Mouse (Mus musculus) embryonic facial prominence, embryonic 13.5 days (tissue): ENCODE data around the gene Sycp2. TPM values are rescaled to one million over a fixed set of nuclear protein-coding genes. Genes with fewer than 3 reads are reported as not detected.
A peak's percentile ranks its signal among the peaks of the same experiment; 100 is the strongest.

Experiments used
- ATAC-seq: fragments of 200-750 bp; cut with Nextera tagmentation; 2 replicates; pipeline ENCODE4 v1.8.0; 2017; ENCODE audit warnings: low read depth; ENCODE audit not compliant: insufficient number of reproducible peaks, insufficient read depth, low FRiP score, low TSS enrichment
- H3K27ac ChIP-seq: fragments of 300-500 bp; sonication (generic); 2 replicates; pipeline ENCODE4 v1.5.1; 2015; ENCODE audit warnings: moderate library complexity, mild to moderate bottlenecking, inconsistent platforms
- H3K27me3 ChIP-seq: fragments of 300-500 bp; sonication (generic); 2 replicates; pipeline ENCODE4 v1.6.1; 2015; ENCODE audit warnings: mild to moderate bottlenecking, inconsistent platforms
- H3K36me3 ChIP-seq: fragments of 300-500 bp; sonication (generic); 2 replicates; pipeline ENCODE4 v1.6.1; 2015; ENCODE audit warnings: mild to moderate bottlenecking, inconsistent platforms
- H3K4me1 ChIP-seq: fragments of 300-500 bp; sonication (generic); 2 replicates; pipeline ENCODE4 v1.6.1; 2015; ENCODE audit warnings: inconsistent platforms
- H3K4me2 ChIP-seq: fragments of 300-500 bp; sonication (generic); 2 replicates; pipeline ENCODE4 v1.6.1; 2015; ENCODE audit warnings: moderate library complexity, mild to moderate bottlenecking, inconsistent platforms
- H3K4me3 ChIP-seq: fragments of 300-500 bp; sonication (generic); 2 replicates; pipeline ENCODE4 v1.5.1; 2015; ENCODE audit warnings: mild to moderate bottlenecking, inconsistent platforms
- H3K9ac ChIP-seq: fragments of 300-500 bp; sonication (generic); 2 replicates; pipeline ENCODE4 v1.6.1; 2015; ENCODE audit warnings: mild to moderate bottlenecking, inconsistent platforms
- H3K9me3 ChIP-seq: fragments of 300-500 bp; sonication (generic); 2 replicates; pipeline ENCODE4 v1.6.1; 2016; ENCODE audit warnings: inconsistent platforms
- WGBS: fragments of 180-500 bp; shearing (Covaris S2); methylation state at CpG from one replicate; pipeline ENCODE4 v1.1.7; 2015; ENCODE audit warnings: mixed read lengths; 5-methylcytosine and 5-hydroxymethylcytosine counted together
- polyA plus RNA-seq: library from polyadenylated mRNA; unstranded; fragments of >200 nt; fragmentation: Nextera tagmentation; extraction: Ambion mirVana; gene quantifications from 2 replicates; pipeline ENCODE4 v1.2.1, GENCODE M21; 2015

Sycp2 gene
- polyA plus RNA-seq, 1 experiment from 2014 or later: 0.10 TPM

DNA sequence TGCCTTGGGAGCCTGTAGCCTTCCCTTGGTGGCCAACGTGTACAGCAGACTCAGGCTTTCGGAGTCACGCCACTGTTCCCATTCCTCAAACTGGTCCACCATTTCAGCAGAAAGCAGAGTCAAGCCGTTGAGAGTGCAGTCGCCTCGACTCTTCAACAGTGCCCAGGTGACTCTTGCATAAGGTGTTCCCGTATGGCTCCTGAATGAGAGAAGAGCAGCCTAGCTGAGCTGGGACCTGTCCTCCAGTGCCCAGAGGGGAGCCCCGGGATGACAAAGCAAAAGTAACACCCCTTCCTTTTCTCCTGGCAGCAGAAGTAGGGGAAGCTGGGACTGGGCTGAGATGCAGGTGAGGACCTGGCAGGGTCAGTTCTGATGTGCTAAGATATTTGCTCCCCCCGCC is 20.7 kb upstream of the Sycp2 start:
- peaks cover 5% of the 10 kb centered on the region for H3K4me1 ChIP-seq
- 82% methylated on average over 9 of the region's 9 CpGs for WGBS
- no peaks in the 10 kb centered on the region for H3K9me3 ChIP-seq
- H3K9ac ChIP-seq: no peak overlapping the region
- no peak overlapping the region for H3K4me3 ChIP-seq
- no peak overlapping the region for H3K4me2 ChIP-seq
- H3K36me3 ChIP-seq: no peaks in the 10 kb centered on the region
- no peak overlapping the region for H3K27ac ChIP-seq
- peaks cover 6% of the 10 kb centered on the region; the same call in 1 of the 2 replicates for H3K27me3 ChIP-seq
- no peak for ATAC-seq

GRCm38 (mm10) chr2:178427181-178427580 is 19.7 kb upstream of the Sycp2 start:
- Histone ChIP-seq H3K4me2 (no peak overlapping the region), H3K9ac (no peak overlapping the region), H3K9me3 (no peaks in the 10 kb centered on the region), H3K4me1 (peaks cover 15% of the 10 kb centered on the region), H3K36me3 (no peaks in the 10 kb centered on the region), H3K27me3 (peaks cover 6% of the 10 kb centered on the region; the same call in 1 of the 2 replicates), H3K27ac (no peak overlapping the region), H3K4me3 (no peak overlapping the region)
- 88% methylated on average over 5 of the region's 5 CpGs for WGBS
- no peak for ATAC-seq

- no peaks in the 10 kb centered on the region for H3K36me3 ChIP-seq
- ATAC-seq: no peak
- no peak overlapping the region for H3K4me3 ChIP-seq
- H3K4me1 ChIP-seq: peaks cover 25% of the 10 kb centered on the region
- H3K27ac ChIP-seq: no peak overlapping the region
- no peaks in the 10 kb centered on the region for H3K9me3 ChIP-seq
- H3K4me2 ChIP-seq: no peak overlapping the region
- H3K27me3 ChIP-seq: peaks cover 6% of the 10 kb centered on the region; the same call in 1 of the 2 replicates
- no peak overlapping the region for H3K9ac ChIP-seq
- 24% methylated on average over 4 of the region's 4 CpGs for WGBS
These were observed 18.7 kb upstream of the Sycp2 start for GRCm38 (mm10) chr2:178426229-178426628.

DNA sequence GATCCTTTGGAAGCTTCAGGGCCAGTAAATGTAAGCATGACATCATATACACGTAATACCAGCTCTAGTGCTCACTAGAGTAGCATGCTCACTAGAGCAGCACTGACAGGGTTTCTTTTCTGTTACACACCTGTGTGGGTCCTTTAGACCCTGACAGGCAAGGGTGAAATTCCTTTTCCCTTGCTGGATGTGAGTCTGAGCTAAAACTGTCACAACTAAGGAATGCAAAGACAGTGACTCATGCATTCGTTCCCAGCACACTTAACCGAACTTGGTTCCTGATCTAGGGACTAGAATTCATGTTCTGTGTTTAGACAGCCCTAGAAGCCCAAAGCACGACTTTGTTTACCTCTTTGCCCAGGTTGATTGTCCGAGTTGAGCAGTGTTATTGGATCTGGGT is 15.7 kb upstream of the Sycp2 start:
- 67% methylated on average over 5 of the region's 5 CpGs for WGBS
- ATAC-seq: no peak
- Histone ChIP-seq H3K9me3 (no peaks in the 10 kb centered on the region), H3K4me2 (no peak overlapping the region), H3K36me3 (peaks cover under 1% of the 10 kb centered on the region), H3K4me1 (peaks cover 27% of the 10 kb centered on the region), H3K9ac (no peak overlapping the region), H3K27me3 (peaks cover 6% of the 10 kb centered on the region; the same call in 1 of the 2 replicates), H3K27ac (no peak overlapping the region), H3K4me3 (no peak overlapping the region)

DNA sequence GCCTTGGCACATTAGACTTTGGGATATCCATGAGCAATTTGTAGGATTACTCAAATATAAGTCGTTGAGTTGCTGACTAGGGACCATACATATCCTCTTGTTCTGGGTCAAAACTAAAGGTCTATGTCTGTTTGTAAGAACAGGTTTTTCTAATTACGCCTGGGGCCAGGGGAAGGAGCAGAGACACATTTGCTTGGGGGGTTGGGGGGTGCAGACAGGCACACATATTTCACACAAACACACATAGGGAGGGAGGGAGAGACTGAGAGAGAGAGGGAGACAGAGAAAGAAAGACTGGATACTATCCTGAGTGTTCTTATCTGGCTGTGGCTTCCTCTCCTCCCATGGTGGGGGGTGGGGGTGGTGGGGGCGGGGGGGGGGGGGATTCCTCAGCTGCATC is 14.7 kb upstream of the Sycp2 start:
- Histone ChIP-seq H3K9ac (no peak overlapping the region), H3K4me3 (no peak overlapping the region), H3K36me3 (peaks cover 6% of the 10 kb centered on the region), H3K9me3 (no peaks in the 10 kb centered on the region), H3K27ac (no peak overlapping the region), H3K4me2 (no peak overlapping the region), H3K27me3 (peaks cover 4% of the 10 kb centered on the region; the same call in 1 of the 2 replicates), H3K4me1 (peaks cover 27% of the 10 kb centered on the region)
- WGBS: 15% methylated on average over 2 of the region's 3 CpGs
- ATAC-seq: no peak

DNA sequence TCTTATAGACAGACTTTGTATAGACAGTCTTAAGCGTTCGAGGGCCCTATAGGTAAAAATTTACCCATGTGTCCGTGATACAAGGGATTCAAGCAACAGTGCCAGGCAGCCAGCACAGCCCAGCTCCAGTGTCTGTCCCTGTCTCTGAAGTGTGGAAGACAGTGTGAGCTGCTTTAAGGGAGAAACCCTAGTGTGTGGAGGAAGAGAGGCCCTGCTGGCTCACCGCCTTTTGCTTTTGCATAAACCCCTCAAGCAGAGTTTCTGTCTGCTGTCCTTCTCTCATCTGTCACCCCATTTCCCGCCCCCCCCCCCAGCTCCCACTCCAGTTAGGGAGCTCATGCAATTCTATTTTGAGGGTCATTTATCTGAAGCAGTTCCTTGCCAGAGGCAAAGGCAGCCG is 14.1 kb upstream of the Sycp2 start:
- no peak for ATAC-seq
- Histone ChIP-seq H3K27ac (peak overlapping the region; percentile 57), H3K4me2 (no peak overlapping the region), H3K27me3 (no peaks in the 10 kb centered on the region), H3K9me3 (no peaks in the 10 kb centered on the region), H3K9ac (no peak overlapping the region), H3K4me1 (peaks cover 27% of the 10 kb centered on the region), H3K4me3 (no peak overlapping the region), H3K36me3 (peaks cover 6% of the 10 kb centered on the region)
- WGBS: 37% methylated on average over 6 of the region's 6 CpGs

DNA sequence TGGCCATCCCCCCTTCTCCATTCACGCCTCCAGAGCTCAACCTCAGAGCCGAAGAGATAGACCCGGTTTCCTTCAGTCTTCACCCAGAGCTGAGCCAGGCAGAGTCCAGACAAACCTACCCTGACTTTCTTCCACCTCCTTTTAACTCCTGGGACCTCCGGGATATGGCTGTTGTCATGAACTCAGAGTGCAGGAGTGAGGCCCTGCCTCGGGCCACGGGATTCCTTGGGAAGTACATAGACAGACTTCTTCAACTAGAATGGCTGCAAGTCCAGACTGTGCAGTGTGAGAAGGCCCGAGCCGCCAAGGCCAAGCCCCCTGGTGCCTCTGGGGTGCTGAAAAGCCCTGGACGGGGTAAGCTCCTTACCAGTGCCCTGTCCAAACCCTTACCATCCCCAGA is 13.1 kb upstream of the Sycp2 start:
- no peak overlapping the region for H3K4me3 ChIP-seq
- H3K4me2 ChIP-seq: no peak overlapping the region
- H3K9me3 ChIP-seq: no peaks in the 10 kb centered on the region
- no peaks in the 10 kb centered on the region for H3K27me3 ChIP-seq
- no peak for ATAC-seq
- H3K36me3 ChIP-seq: peaks cover 6% of the 10 kb centered on the region
- no peak overlapping the region for H3K9ac ChIP-seq
- 78% methylated on average over 9 of the region's 9 CpGs for WGBS
- H3K27ac ChIP-seq: no peak overlapping the region
- peaks cover 27% of the 10 kb centered on the region for H3K4me1 ChIP-seq

- Histone ChIP-seq H3K4me1 (peaks cover 35% of the 10 kb centered on the region), H3K36me3 (peaks cover 6% of the 10 kb centered on the region), H3K27ac (no peak overlapping the region), H3K4me3 (no peak overlapping the region), H3K9ac (no peak overlapping the region), H3K9me3 (no peaks in the 10 kb centered on the region), H3K4me2 (no peak overlapping the region), H3K27me3 (peaks cover 18% of the 10 kb centered on the region)
- WGBS: 68% methylated on average over 4 of the region's 4 CpGs
- ATAC-seq: no peak
These were observed 9.5 kb upstream of the Sycp2 start for GRCm38 (mm10) chr2:178416970-178417369.

- ATAC-seq: no peak
- H3K9me3 ChIP-seq: no peaks in the 10 kb centered on the region
- peaks cover 22% of the 10 kb centered on the region for H3K27me3 ChIP-seq
- H3K36me3 ChIP-seq: peaks cover 6% of the 10 kb centered on the region
- no peak overlapping the region for H3K27ac ChIP-seq
- H3K4me1 ChIP-seq: peaks cover 30% of the 10 kb centered on the region
- H3K4me2 ChIP-seq: no peak overlapping the region
- 45% methylated on average over 13 of the region's 13 CpGs for WGBS
- H3K4me3 ChIP-seq: no peak overlapping the region
- no peak overlapping the region for H3K9ac ChIP-seq
These were observed 8.9 kb upstream of the Sycp2 start for GRCm38 (mm10) chr2:178416427-178416826.

GRCm38 (mm10) chr2:178415150-178415448 is 7.6 kb upstream of the Sycp2 start:
- peak overlapping the region; percentile 66 for H3K4me3 ChIP-seq
- no peaks in the 10 kb centered on the region for H3K9me3 ChIP-seq
- 22% methylated on average over 3 of the region's 3 CpGs for WGBS
- peaks cover 22% of the 10 kb centered on the region for H3K27me3 ChIP-seq
- peaks cover 23% of the 10 kb centered on the region for H3K4me1 ChIP-seq
- peak overlapping the region; percentile 75; the same call in 1 of the 2 replicates for H3K9ac ChIP-seq
- no peak for ATAC-seq
- peak overlapping the region; percentile 100 for H3K4me2 ChIP-seq
- peaks cover 6% of the 10 kb centered on the region for H3K36me3 ChIP-seq
- peak overlapping the region; percentile 51; the same call in 1 of the 2 replicates for H3K27ac ChIP-seq

DNA sequence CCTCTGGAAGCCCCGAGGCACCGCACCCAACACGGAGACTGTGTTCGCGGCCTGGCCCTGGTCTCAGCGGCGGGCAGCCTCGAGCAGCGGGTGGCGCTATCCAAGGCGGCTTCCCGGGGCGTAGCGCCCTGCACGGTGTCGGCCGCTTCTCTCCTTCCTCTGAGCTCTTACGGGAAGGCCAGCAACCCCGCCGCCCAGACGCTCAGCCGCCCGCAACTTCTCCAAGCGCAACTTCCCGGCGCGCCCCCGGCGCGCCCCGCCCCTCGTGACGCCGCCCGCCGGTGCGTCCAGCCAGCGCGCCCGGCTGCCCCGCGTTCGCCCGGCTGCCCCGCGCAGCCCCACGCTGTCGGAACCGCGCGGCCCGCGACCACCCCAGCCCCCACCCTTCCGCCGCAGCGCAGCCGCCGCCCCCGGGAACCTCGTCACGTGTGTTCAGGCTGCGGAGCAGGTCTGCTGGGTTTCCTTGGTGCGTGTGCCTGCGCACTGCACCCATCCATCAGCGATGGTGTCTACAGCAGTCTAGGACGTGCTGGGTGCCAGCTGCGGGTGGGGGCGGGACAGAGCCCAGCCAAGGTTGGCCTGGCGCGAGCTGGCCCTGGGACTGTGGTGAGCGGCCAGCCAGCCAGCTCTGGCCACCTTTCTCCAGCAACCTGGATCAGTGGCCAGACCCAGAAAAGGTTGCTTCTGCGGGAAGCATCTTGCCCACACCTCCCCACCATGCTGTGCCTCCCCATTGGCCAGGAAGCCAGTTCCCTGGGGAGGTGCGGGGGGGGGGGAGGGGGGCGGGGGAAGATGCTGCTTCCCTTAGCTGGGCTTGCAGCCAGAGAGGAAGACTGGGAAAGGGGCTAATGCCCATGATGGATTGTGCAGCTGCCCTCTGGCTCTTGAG is 7.0 kb upstream of the Sycp2 start, which contains the start of the genes Ppp1r3d and Fam217b:
Ppp1r3d (minus strand) TSS at position 212 of the 889 bp plus-strand sequence.
Fam217b (plus strand) TSS at position 264 of the 889 bp plus-strand sequence.
- no peaks in the 10 kb centered on the region for H3K9me3 ChIP-seq
- peak; percentile 75 for ATAC-seq
- H3K27ac ChIP-seq: peak within 1 kb of the TSS; percentile 51
- H3K36me3 ChIP-seq: peaks cover 6% of the 10 kb centered on the region
- WGBS: under 1% methylated on average over 68 of the region's 74 CpGs
- peak within 1 kb of the TSS; percentile 75 for H3K9ac ChIP-seq
- peak within 1 kb of the TSS; percentile 66 for H3K4me3 ChIP-seq
- H3K27me3 ChIP-seq: peaks cover 22% of the 10 kb centered on the region
- peaks cover 23% of the 10 kb centered on the region for H3K4me1 ChIP-seq
- peak within 1 kb of the TSS; percentile 100 for H3K4me2 ChIP-seq
